Comparison of ENCODE assay signal across 1 mouse cellular context in the genomic region with DNA sequence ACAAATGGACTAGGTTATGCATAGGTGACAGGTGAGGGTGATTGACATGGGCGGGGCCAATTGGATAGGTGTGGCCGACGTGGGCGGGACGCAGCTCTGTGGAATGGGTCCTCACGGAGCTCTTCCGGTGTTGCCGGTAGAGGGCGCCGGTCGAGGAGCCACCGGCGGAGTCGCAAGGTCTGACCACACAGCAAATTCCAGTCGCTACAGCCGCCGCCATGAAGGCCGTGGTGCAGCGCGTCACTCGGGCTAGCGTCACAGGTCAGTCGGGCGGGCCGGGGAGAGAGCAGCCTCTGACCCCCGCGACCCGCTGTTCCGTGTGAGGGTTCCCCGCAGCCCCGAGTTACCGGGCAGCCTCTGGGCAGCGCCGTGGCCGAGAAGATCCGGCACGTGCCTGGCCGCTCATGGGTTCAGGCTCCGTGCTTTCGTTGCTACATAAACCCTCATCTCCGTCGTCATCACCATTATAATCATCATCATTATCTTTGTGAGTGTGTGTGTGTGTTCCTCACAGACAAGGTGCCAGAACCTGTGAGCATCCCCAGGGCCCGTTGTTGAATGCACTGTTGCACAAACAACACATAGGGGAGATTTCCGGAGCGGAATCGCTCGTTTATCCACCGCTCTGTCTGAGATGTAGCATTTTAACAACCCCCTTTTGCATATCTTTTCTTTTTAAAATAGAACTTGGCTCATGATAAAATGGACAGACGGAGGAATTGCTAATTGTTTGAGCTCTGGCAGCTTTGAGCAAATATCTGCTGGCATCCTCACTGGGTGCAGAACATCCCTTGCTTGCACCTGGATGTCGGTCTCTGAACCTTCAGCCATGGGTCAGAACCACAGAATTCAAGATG.
A peak's percentile ranks its signal among the peaks of the same experiment; 100 is the strongest.
TF ChIP-seq lines count a peak whose summit lies in the region.

TSS of gene Dtd1 (plus strand) at position 67 of the 857 bp plus-strand sequence.

TF ChIP-seq in MEL, 35 proteins besides CTCF, POLR2A, EP300 and RAD21 (continued from another document):
- TF ChIP-seq USF2 (IDR thresholded peaks at IDR 0.05; ENCODE audit: borderline replicate concordance in 1 of 2, insufficient read depth in 1 of 2, low read depth in 1 of 2, low read length in 2 of 2) (no peak), SIN3A (IDR thresholded peaks at IDR 0.05; ENCODE audit: low read length) (peak; percentile 48), MYC (IDR thresholded peaks at IDR 0.05; ENCODE audit: low read depth, low read length) (peak; percentile 89)
